Comparison of ENCODE assay signal across 10 mouse cellular contexts in genomic region chrX:103987215-103987964, GRCm38 (mm10). TPM values are rescaled to one million over a fixed set of nuclear protein-coding genes. Genes with fewer than 3 reads are reported as not detected.
DNase-seq lines count a peak whose midpoint lies in the region; ATAC-seq and TF ChIP-seq lines count a peak whose summit lies in the region.
"Had no signal": no experiment of that assay in that cellular context is flagged by ENCODE, and none has a peak within 500 bp of the region (broad histone marks: within the 10 kb centered on the region; RNA-seq: fewer than 3 reads in every experiment).

No protein-coding gene starts in this region.

- 0 out of 2 replicates have a peak, but pooled peaks cover 9% of the 10 kb centered on the region for H3K4me1 ChIP-seq in hindbrain, embryonic 10.5 days (replicated peaks)
- H3K4me1 ChIP-seq in hindbrain, embryonic 12.5 days, result no peaks in the 10 kb centered on the region
- no peaks in the 10 kb centered on the region for H3K4me1 ChIP-seq in spleen, adult 2 months (ENCODE audit: control insufficient read depth, insufficient read depth, insufficient read length)
- no peaks in the 10 kb centered on the region for H3K4me1 ChIP-seq in embryonic facial prominence, embryonic 14.5 days (ENCODE audit: control insufficient read depth, insufficient read depth, low read length)
- H3K4me1 ChIP-seq in forebrain, embryonic 10.5 days, result peaks cover 6% of the 10 kb centered on the region
- H3K4me1 ChIP-seq: forebrain, embryonic 15.5 days had no signal

- TF ChIP-seq POLR2A in spleen, adult 2 months (IDR thresholded peaks at IDR 0.05; ENCODE audit: low read depth, low read length), result no peak

- H3K4me2 ChIP-seq in hindbrain, embryonic 12.5 days (replicated peaks), result no peak overlapping the region
- H3K4me2 ChIP-seq in embryonic facial prominence, embryonic 14.5 days (ENCODE audit: low read depth, low read length), result no peak overlapping the region
- H3K4me2 ChIP-seq: forebrain, embryonic 15.5 days had no signal

- H3K27ac ChIP-seq in hindbrain, embryonic 10.5 days, result no peak overlapping the region
- H3K27ac ChIP-seq in hindbrain, embryonic 12.5 days, result no peak overlapping the region
- peak overlapping the region; percentile 29; the same call in 1 of the 2 replicates for H3K27ac ChIP-seq in spleen, adult 2 months (ENCODE audit: insufficient read depth, low read length)
- no peak overlapping the region for H3K27ac ChIP-seq in embryonic facial prominence, embryonic 14.5 days (replicated peaks; ENCODE audit: low read depth, low read length)
- no peak overlapping the region for H3K27ac ChIP-seq in forebrain, embryonic 10.5 days
- H3K27ac ChIP-seq: forebrain, embryonic 15.5 days had no signal

- DNase-seq in hindbrain, embryonic 10.5 days (ENCODE audit: low spot score), result peak; percentile 13
- no peak for DNase-seq in spleen, adult 2 months (ENCODE audit: low read depth in 1 of 2, low spot score in 2 of 2)
- no peak for DNase-seq in spleen, postnatal 14 days (ENCODE audit: low spot score in 2 of 2)
- peak; percentile 6 for DNase-seq in embryonic facial prominence, embryonic 14.5 days (ENCODE audit: low spot score)
- DNase-seq in forebrain, embryonic 10.5 days (ENCODE audit: extremely low spot score, low spot score), result no peak
- no peak for DNase-seq in left cerebral cortex, adult 18-20 months (ENCODE audit: low spot score in 2 of 2)
- no peak for DNase-seq in layer of hippocampus, postnatal 14 days (ENCODE audit: low spot score in 2 of 2)
- DNase-seq: right cerebral cortex, postnatal 14 days had no signal

- no peak overlapping the region for H3K4me3 ChIP-seq in hindbrain, embryonic 10.5 days
- H3K4me3 ChIP-seq in hindbrain, embryonic 12.5 days, result no peak overlapping the region
- no peak overlapping the region for H3K4me3 ChIP-seq in spleen, adult 2 months (ENCODE audit: extremely low read depth, insufficient read depth, insufficient read length)
- H3K4me3 ChIP-seq in embryonic facial prominence, embryonic 14.5 days (ENCODE audit: low read depth, low read length), result no peak overlapping the region
- H3K4me3 ChIP-seq in forebrain, embryonic 10.5 days, result no peak overlapping the region
- H3K4me3 ChIP-seq: forebrain, embryonic 15.5 days had no signal

- TF ChIP-seq CTCF in spleen, adult 2 months (IDR thresholded peaks at IDR 0.05; ENCODE audit: extremely low read depth, insufficient read depth, insufficient read length, insufficient replicate concordance), result no peak

- no peaks in the 10 kb centered on the region for H3K9me3 ChIP-seq in hindbrain, embryonic 10.5 days
- H3K9me3 ChIP-seq in hindbrain, embryonic 12.5 days (replicated peaks), result no peaks in the 10 kb centered on the region
- H3K9me3 ChIP-seq in embryonic facial prominence, embryonic 14.5 days (ENCODE audit: control insufficient read depth, low read length), result no peaks in the 10 kb centered on the region
- H3K9me3 ChIP-seq in forebrain, embryonic 10.5 days, result no peaks in the 10 kb centered on the region
- H3K9me3 ChIP-seq: forebrain, embryonic 15.5 days had no signal

- H3K27me3 ChIP-seq in hindbrain, embryonic 10.5 days (ENCODE audit: insufficient read depth, poor library complexity, severe bottlenecking), result peaks cover 74% of the 10 kb centered on the region
- peaks cover 51% of the 10 kb centered on the region for H3K27me3 ChIP-seq in hindbrain, embryonic 12.5 days
- H3K27me3 ChIP-seq in spleen, adult 2 months (ENCODE audit: control insufficient read depth, insufficient read depth, low read length), result no peaks in the 10 kb centered on the region
- H3K27me3 ChIP-seq in embryonic facial prominence, embryonic 14.5 days (replicated peaks; ENCODE audit: control insufficient read depth, insufficient read depth, low read length), result peaks cover 8% of the 10 kb centered on the region
- peaks cover 88% of the 10 kb centered on the region for H3K27me3 ChIP-seq in forebrain, embryonic 10.5 days (ENCODE audit: poor library complexity, severe bottlenecking)

- H3K9ac ChIP-seq in hindbrain, embryonic 12.5 days, result no peak overlapping the region
- no peak overlapping the region for H3K9ac ChIP-seq in embryonic facial prominence, embryonic 14.5 days (ENCODE audit: low read depth, low read length)
- H3K9ac ChIP-seq: forebrain, embryonic 15.5 days had no signal

- no peaks in the 10 kb centered on the region for H3K36me3 ChIP-seq in hindbrain, embryonic 10.5 days
- no peaks in the 10 kb centered on the region for H3K36me3 ChIP-seq in hindbrain, embryonic 12.5 days
- H3K36me3 ChIP-seq in spleen, adult 2 months (ENCODE audit: control insufficient read depth, insufficient read depth, low read length), result no peaks in the 10 kb centered on the region
- H3K36me3 ChIP-seq in embryonic facial prominence, embryonic 14.5 days (ENCODE audit: control insufficient read depth, insufficient read depth, low read length), result no peaks in the 10 kb centered on the region
- no peaks in the 10 kb centered on the region for H3K36me3 ChIP-seq in forebrain, embryonic 10.5 days (replicated peaks)
- H3K36me3 ChIP-seq: forebrain, embryonic 15.5 days had no signal

- WGBS in hindbrain, embryonic 10.5 days, result 28% methylated on average over 12 of the region's 12 CpGs
- WGBS in hindbrain, embryonic 12.5 days, result 23% methylated on average over 12 of the region's 12 CpGs
- WGBS in spleen, adult 2 months, result 73% methylated on average over 12 of the region's 12 CpGs
- 31% methylated on average over 12 of the region's 12 CpGs for WGBS in embryonic facial prominence, embryonic 14.5 days
- 26% methylated on average over 12 of the region's 12 CpGs for WGBS in forebrain, embryonic 10.5 days

- no peak for ATAC-seq in hindbrain, embryonic 12.5 days (ENCODE audit: low FRiP score)
- no peak for ATAC-seq in embryonic facial prominence, embryonic 14.5 days (ENCODE audit: low read depth)
- ATAC-seq: forebrain, embryonic 15.5 days had no signal

RNA-seq across cellular contexts. Expression of gene Rlim, which starts 6.3 kb away (rescaled TPM):
- 27.5 and 37.0 TPM in 2 replicates for polyA plus RNA-seq in hindbrain, embryonic 10.5 days (2016; fragmentation: Nextera tagmentation; extraction: Ambion mirVana)
- 45.8 and 52.4 TPM in 2 replicates for polyA plus RNA-seq in hindbrain, embryonic 12.5 days (2016; fragmentation: Nextera tagmentation; extraction: Ambion mirVana)
- 2.6 and 3.0 TPM in 2 replicates for polyA plus RNA-seq in spleen, adult 2 months (2012; rRNA removed)
- polyA plus RNA-seq in embryonic facial prominence, embryonic 14.5 days (2014; fragmentation: Nextera tagmentation; extraction: Ambion mirVana), result 30.6 and 34.7 TPM in 2 replicates
- 39.3 and 39.4 TPM in 2 replicates for polyA plus RNA-seq in forebrain, embryonic 10.5 days (2016; fragmentation: Nextera tagmentation; extraction: Ambion mirVana)
- total RNA-seq in left cerebral cortex, adult 18-20 months (2021), result 10 to 100 TPM; 46.1 to 55.1 TPM
- total RNA-seq in layer of hippocampus, postnatal 14 days (2021), result 10 to 100 TPM; 47.6 to 54.1 TPM

Comparison
In these comparisons a context has a peak if more than half of its experiments do, and no peak if none do; other contexts are left out.
1. DNase-seq: peak in hindbrain, embryonic 10.5 days (single experiment) and embryonic facial prominence, embryonic 14.5 days (single experiment); none in spleen, adult 2 months (0 of 2), spleen, postnatal 14 days (0 of 2), forebrain, embryonic 10.5 days (single experiment), left cerebral cortex, adult 18-20 months (0 of 2) and layer of hippocampus, postnatal 14 days (0 of 2).